Mouse (Mus musculus) kidney, embryonic 14.5 days (tissue): ENCODE measurements around the gene Inpp5b. TPM values are rescaled to one million over a fixed set of nuclear protein-coding genes. Genes with fewer than 3 reads are reported as not detected.

ENCODE experiments used
- ATAC-seq: fragments of 200-750 bp; cut with Nextera tagmentation; 2 replicates; pipeline ENCODE4 v1.8.0; 2017; ENCODE audit warnings: moderate number of reproducible peaks, mild to moderate bottlenecking, moderate TSS enrichment, moderate library complexity; ENCODE audit not compliant: low FRiP score, low TSS enrichment
- H3K27ac ChIP-seq: fragments of 300-500 bp; sonication (generic); 2 replicates; pipeline ENCODE4 v1.5.1; 2014; ENCODE audit warnings: low read depth, mild to moderate bottlenecking, low read length, moderate library complexity, mixed read lengths
- H3K27me3 ChIP-seq: fragments of 300-500 bp; sonication (generic); 2 replicates; pipeline ENCODE4 v1.6.1; 2014; ENCODE audit warnings: mild to moderate bottlenecking, low read length; ENCODE audit not compliant: control insufficient read depth, insufficient read depth
- H3K36me3 ChIP-seq: fragments of 300-500 bp; sonication (generic); 2 replicates; pipeline ENCODE4 v1.6.1; 2014; ENCODE audit warnings: low read length, mixed read lengths; ENCODE audit not compliant: control insufficient read depth, insufficient read depth
- H3K4me1 ChIP-seq: fragments of 300-500 bp; sonication (generic); 2 replicates; pipeline ENCODE4 v1.6.1; 2014; ENCODE audit warnings: low read length, mixed read lengths; ENCODE audit not compliant: control insufficient read depth, insufficient read depth
- H3K4me2 ChIP-seq: fragments of 300-500 bp; sonication (generic); replicated peaks from 2 replicates; pipeline ENCODE4 v1.6.1; 2014; ENCODE audit warnings: low read depth, mild to moderate bottlenecking, low read length
- H3K4me3 ChIP-seq: fragments of 300-500 bp; sonication (generic); 2 replicates; pipeline ENCODE4 v1.5.1; 2014; ENCODE audit warnings: mild to moderate bottlenecking, low read length
- H3K9ac ChIP-seq: fragments of 300-500 bp; sonication (generic); 2 replicates; pipeline ENCODE4 v1.6.1; 2014; ENCODE audit warnings: low read depth, mild to moderate bottlenecking, low read length, moderate library complexity
- H3K9me3 ChIP-seq: fragments of 300-500 bp; sonication (generic); 2 replicates; pipeline ENCODE4 v1.6.1; 2016; ENCODE audit warnings: low read length; ENCODE audit not compliant: control insufficient read depth
- WGBS: fragments of 180-500 bp; shearing (Covaris S2); extraction: QIAGEN DNeasy Blood & Tissue Kit; methylation state at CpG from one replicate; pipeline ENCODE4 v1.1.7; 2014; 5-methylcytosine and 5-hydroxymethylcytosine counted together
- polyA plus RNA-seq: library from polyadenylated mRNA; unstranded; fragments of >200 nt; fragmentation: Nextera tagmentation; extraction: Ambion mirVana; gene quantifications from 2 replicates; pipeline ENCODE4 v1.2.1, GENCODE M21; 2014

Inpp5b gene
- polyA plus RNA-seq, 1 experiment from 2014 or later, result 26.4 TPM

DNA sequence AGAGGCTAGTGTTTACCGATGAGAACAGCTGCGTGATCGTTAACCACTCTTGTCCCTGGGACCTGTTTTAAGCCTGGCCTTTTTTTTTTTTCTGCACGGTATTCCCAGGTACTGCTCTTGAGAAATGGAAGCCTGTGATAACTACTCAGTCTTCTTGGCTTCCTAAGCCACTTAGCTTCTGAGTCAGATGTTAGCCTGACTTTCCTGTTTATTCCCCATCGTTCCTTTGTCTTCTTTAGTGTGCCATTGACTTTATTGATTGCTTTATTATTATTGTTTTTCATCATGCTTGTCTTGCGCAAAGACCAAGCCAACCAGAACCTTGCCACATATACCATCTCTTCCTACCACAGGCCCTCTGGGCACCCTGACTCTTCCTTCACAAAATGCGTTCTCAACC, 68.4 kb downstream of the Inpp5b start:
- Histone ChIP-seq H3K4me3 (no peak overlapping the region), H3K4me2 (no peak overlapping the region), H3K36me3 (peaks cover 33% of the 10 kb centered on the region), H3K27ac (no peak overlapping the region), H3K27me3 (no peaks in the 10 kb centered on the region), H3K4me1 (no peaks in the 10 kb centered on the region), H3K9me3 (no peaks in the 10 kb centered on the region), H3K9ac (no peak overlapping the region)
- no peak for ATAC-seq
- 88% methylated on average over 7 of the region's 7 CpGs for WGBS

DNA sequence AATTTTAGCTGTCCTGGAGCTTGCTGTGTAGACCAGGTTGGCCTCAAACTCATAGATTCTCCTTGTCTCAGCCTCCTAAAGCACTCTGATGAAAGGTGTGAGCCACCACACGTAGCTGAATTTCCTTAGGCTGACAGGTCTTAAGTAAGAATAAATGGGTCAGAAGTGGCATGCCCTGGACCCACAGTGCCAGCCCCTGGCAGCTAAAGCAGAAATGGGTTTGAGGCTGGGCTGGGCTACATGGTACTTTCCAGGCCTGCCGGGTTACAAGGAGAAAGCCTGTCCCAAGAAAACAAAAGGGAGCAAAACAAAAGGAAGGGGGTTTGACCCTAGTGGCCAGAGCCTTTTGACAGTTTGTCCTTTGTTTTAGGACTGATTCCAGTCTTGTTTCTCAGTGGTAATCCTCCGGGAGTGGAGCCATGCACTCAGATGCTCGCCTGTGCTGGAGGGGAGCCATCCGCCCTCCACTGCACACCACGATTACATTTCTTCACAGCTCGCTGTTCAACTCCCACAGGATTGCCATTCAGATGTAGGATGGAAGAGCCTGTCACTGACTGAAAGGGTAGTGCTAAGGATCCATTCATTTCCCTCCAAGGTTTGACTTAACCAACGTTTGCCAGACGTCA, 69.8 kb downstream of the Inpp5b start:
- Histone ChIP-seq H3K27me3 (no peaks in the 10 kb centered on the region), H3K9me3 (no peaks in the 10 kb centered on the region), H3K9ac (no peak overlapping the region), H3K4me1 (no peaks in the 10 kb centered on the region), H3K27ac (no peak overlapping the region), H3K36me3 (peaks cover 20% of the 10 kb centered on the region; the same call in 1 of the 2 replicates), H3K4me2 (no peak overlapping the region), H3K4me3 (no peak overlapping the region)
- ATAC-seq, result no peak
- WGBS, result 76% methylated on average over 9 of the region's 9 CpGs

DNA sequence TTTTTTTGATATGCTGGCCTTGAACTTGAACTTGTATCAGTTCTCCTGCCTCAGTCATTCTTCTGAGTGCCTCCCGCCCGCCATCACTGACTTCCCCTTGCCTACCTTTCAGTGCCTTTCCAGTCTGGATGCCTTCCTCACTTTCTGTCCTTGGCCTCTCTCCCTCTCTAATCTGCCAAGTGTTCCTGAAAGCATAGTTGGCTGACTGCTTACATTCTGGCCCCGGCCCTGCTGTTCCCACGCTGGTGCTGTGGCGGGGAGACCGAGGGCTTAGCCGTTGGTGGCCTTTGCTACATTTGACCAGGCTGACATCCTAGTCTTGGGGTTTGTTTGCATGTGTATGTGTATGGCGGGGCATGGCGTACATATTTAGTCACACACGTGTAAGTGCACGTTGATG, 74.3 kb downstream of the Inpp5b start:
- peaks cover 18% of the 10 kb centered on the region; the same call in 1 of the 2 replicates for H3K36me3 ChIP-seq
- H3K4me1 ChIP-seq, result peaks cover 9% of the 10 kb centered on the region
- H3K4me3 ChIP-seq, result no peak overlapping the region
- ATAC-seq, result no peak
- H3K9ac ChIP-seq, result no peak overlapping the region
- H3K27ac ChIP-seq, result no peak overlapping the region
- H3K9me3 ChIP-seq, result no peaks in the 10 kb centered on the region
- no peak overlapping the region for H3K4me2 ChIP-seq
- WGBS, result 95% methylated on average over 11 of the region's 11 CpGs
- H3K27me3 ChIP-seq, result no peaks in the 10 kb centered on the region

DNA sequence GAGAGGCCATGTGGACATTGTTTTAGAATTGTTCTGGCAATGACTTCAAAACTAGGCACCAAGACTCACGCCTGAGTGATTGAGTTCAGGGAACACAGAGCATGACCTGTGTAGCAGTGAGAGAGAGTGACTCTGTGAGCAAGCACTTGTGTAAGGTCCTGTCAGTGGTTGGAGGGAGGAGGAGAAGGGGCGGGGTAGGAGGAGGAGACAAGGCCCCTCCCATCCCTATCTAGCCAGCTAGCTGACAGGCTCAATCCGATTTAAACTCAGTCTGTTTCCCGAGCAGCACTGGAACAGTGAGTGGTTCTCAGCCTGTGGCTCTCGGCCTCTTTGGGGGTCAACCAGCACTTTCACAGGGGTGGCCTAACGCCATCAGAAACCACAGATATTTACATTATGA, 76.2 kb downstream of the Inpp5b start:
- peak; percentile 83 for ATAC-seq
- H3K27me3 ChIP-seq, result no peaks in the 10 kb centered on the region
- H3K36me3 ChIP-seq, result peaks cover 23% of the 10 kb centered on the region
- WGBS, result 25% methylated on average over 6 of the region's 6 CpGs
- H3K9me3 ChIP-seq, result no peaks in the 10 kb centered on the region
- H3K9ac ChIP-seq, result no peak overlapping the region
- no peak overlapping the region for H3K4me3 ChIP-seq
- peaks cover 9% of the 10 kb centered on the region for H3K4me1 ChIP-seq
- H3K27ac ChIP-seq, result no peak overlapping the region
- H3K4me2 ChIP-seq, result no peak overlapping the region

DNA sequence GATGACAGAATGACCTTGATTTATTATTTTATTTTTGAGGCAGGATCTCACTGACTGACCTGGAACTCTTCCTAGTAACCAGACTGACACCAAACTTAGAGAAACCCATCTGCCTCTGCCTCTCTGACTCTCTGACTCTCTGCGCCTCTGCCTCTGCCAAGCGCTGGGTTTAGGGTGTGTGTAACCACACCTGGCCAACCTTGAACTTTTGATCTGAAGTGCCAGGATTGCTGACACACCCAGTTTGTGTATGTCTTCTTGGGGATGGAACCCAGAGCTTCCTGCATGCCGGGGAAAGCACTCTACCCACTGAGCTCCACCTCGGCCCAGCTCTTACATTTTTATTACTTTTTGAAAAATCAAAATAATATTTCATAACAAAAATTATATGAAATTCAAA, 77.2 kb downstream of the Inpp5b start:
- no peak overlapping the region for H3K4me2 ChIP-seq
- peaks cover 9% of the 10 kb centered on the region for H3K4me1 ChIP-seq
- WGBS, result 91% methylated on average over 4 of the region's 4 CpGs
- no peaks in the 10 kb centered on the region for H3K9me3 ChIP-seq
- H3K27me3 ChIP-seq, result no peaks in the 10 kb centered on the region
- peaks cover 27% of the 10 kb centered on the region for H3K36me3 ChIP-seq
- H3K9ac ChIP-seq, result no peak overlapping the region
- H3K27ac ChIP-seq, result no peak overlapping the region
- H3K4me3 ChIP-seq, result no peak overlapping the region
- ATAC-seq, result no peak

DNA sequence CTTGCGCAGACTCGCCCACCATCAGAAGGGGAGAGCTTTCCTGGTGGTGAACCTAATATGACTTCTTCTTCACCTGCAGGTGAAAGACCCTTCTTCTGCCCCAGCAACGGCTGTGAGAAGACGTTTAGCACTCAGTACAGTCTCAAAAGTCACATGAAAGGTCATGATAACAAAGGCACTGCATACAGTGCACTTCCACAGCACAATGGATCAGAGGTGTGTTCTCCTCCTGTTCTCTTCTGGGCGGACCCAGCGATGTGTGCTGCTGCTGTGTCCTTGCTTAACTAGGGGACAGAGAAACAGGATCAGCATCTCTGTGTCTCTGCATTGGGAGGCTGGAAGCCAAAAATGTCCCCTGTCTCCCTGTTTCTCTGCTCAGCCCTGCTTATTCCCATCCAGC, 83.3 kb downstream of the Inpp5b start:
- Histone ChIP-seq H3K27ac (no peak overlapping the region), H3K36me3 (peaks cover 59% of the 10 kb centered on the region), H3K9ac (no peak overlapping the region), H3K9me3 (no peaks in the 10 kb centered on the region), H3K27me3 (no peaks in the 10 kb centered on the region), H3K4me1 (no peaks in the 10 kb centered on the region), H3K4me3 (no peak overlapping the region), H3K4me2 (no peak overlapping the region)
- no peak for ATAC-seq
- 89% methylated on average over 6 of the region's 6 CpGs for WGBS

DNA sequence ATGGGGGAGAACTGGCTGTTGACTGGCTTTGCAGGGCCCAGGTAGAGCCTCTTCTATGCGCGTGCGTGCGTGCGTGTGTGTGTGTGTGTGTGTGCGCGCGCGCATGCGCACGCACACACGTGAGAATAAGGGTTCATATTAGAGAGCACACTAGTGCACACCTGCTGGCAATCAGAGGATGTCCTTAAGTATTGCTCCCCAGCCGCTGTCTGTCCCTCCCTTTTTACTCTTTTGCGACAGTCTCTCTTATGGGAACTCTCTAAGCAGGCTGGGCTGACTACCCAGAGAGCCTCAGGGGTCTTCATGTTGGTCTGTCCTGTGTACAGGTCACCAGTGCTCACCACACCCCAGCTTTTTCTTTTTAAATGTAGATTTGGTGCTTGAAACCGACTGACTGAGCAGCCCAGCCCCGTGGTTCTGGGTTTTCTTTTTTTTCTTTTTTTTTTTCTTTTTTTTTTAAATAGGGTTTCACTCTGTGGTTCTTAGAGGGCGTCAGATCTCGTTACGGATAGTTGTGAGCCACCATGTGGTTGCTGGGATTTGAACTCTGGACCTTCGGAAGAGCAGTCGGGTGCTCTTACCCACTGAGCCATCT, 83.8 kb downstream of the Inpp5b start:
- no peak overlapping the region for H3K4me3 ChIP-seq
- no peaks in the 10 kb centered on the region for H3K4me1 ChIP-seq
- no peaks in the 10 kb centered on the region for H3K9me3 ChIP-seq
- H3K27me3 ChIP-seq, result no peaks in the 10 kb centered on the region
- no peak overlapping the region for H3K4me2 ChIP-seq
- 97% methylated on average over 21 of the region's 21 CpGs for WGBS
- no peak overlapping the region for H3K9ac ChIP-seq
- H3K36me3 ChIP-seq, result peaks cover 59% of the 10 kb centered on the region
- ATAC-seq, result no peak
- H3K27ac ChIP-seq, result no peak overlapping the region

DNA sequence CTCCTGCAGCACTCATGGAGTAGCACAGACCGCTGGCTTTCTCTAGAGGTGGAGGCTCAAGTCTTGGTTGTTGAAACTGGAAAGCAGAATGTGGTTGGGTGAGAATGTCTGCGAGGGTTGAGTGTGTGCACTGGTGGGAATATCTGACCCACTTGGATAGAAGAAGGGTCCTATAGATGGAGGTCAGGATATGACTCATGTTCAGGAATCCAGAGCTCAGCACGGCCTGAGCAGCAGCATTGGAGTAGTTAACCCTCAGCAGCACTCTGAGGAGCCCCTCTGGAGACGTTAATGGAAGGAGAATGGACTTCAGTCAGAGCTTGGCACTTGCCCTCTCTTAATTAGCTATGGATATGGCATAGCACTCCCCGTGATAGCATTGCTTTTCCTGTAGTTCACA, 88.0 kb downstream of the Inpp5b start:
- no peak overlapping the region for H3K9ac ChIP-seq
- no peaks in the 10 kb centered on the region for H3K4me1 ChIP-seq
- H3K4me2 ChIP-seq, result no peak overlapping the region
- H3K27ac ChIP-seq, result no peak overlapping the region
- 84% methylated on average over 5 of the region's 5 CpGs for WGBS
- H3K36me3 ChIP-seq, result peaks cover 44% of the 10 kb centered on the region
- no peak for ATAC-seq
- H3K4me3 ChIP-seq, result no peak overlapping the region
- no peaks in the 10 kb centered on the region for H3K9me3 ChIP-seq
- no peaks in the 10 kb centered on the region for H3K27me3 ChIP-seq

DNA sequence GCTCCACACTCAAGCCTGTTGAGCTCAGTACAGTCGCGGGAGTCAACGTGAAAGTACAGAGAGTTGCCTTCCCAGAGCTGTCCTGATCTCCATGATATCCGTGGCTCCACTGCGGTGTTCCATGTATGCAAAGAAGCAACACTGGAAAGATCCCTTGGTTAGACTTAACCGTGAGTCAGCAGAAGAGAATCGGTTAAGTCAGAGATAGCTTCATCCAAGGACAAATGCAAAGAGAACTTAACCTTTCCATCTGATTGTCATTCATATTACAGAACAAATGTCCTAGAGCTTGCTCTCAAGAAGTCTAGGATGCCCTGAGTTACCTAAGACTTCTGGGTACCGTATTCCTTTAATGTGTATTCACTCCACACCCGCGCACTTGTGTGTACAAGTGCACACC, 91.1 kb downstream of the Inpp5b start:
- Histone ChIP-seq H3K4me3 (no peak overlapping the region), H3K9ac (no peak overlapping the region), H3K4me2 (no peak overlapping the region), H3K9me3 (no peaks in the 10 kb centered on the region), H3K27me3 (no peaks in the 10 kb centered on the region), H3K36me3 (peaks cover 34% of the 10 kb centered on the region), H3K4me1 (no peaks in the 10 kb centered on the region), H3K27ac (no peak overlapping the region)
- WGBS, result 96% methylated on average over 10 of the region's 10 CpGs
- ATAC-seq, result no peak
